Comparison of ENCODE assay signal across 8 mouse cellular contexts in genomic region chr11:69072234-69072633, GRCm38 (mm10). TPM values are rescaled to one million over a fixed set of nuclear protein-coding genes. Genes with fewer than 3 reads are reported as not detected.
DNase-seq lines count a peak whose midpoint lies in the region; ATAC-seq and TF ChIP-seq lines count a peak whose summit lies in the region.

No protein-coding gene starts in this region.

- H3K27ac ChIP-seq in heart, embryonic 12.5 days (ENCODE audit: poor library complexity, severe bottlenecking): peak overlapping the region; percentile 66; the same call in 1 of the 2 replicates
- H3K27ac ChIP-seq in ES-E14 (ENCODE audit: insufficient read depth, low read depth, low read length, poor library complexity, severe bottlenecking): no peak overlapping the region
- H3K27ac ChIP-seq in hindbrain, embryonic 10.5 days: peak overlapping the region; percentile 96
- peak overlapping the region; percentile 79 for H3K27ac ChIP-seq in liver, postnatal 0 days (ENCODE audit: low read depth)

- no peak for TF ChIP-seq EP300 in liver, postnatal 0 days (IDR thresholded peaks at IDR 0.05; ENCODE audit: low read depth)

- no peak for DNase-seq in heart, adult 9 months (ENCODE audit: low spot score in 2 of 2)
- no peak for DNase-seq in ES-E14 (ENCODE audit: low read depth, low spot score)
- no peak for DNase-seq in hindbrain, embryonic 10.5 days (ENCODE audit: low spot score)
- no peak for DNase-seq in liver, postnatal 0 days
- DNase-seq in T-cell, adult 2 months (ENCODE audit: low spot score): no peak
- no peak for DNase-seq in layer of hippocampus, postnatal 25 days (ENCODE audit: extremely low spot score in 1 of 2, low spot score in 1 of 2)
- no peak for DNase-seq in layer of hippocampus, adult 9-10 months (ENCODE audit: low spot score)

- H3K4me3 ChIP-seq in heart, embryonic 12.5 days: peak overlapping the region; percentile 40
- H3K4me3 ChIP-seq in ES-E14 (ENCODE audit: insufficient read depth in 1 of 2, low read depth in 1 of 2, low read length in 2 of 2, poor library complexity in 1 of 2, severe bottlenecking in 1 of 2): no peak overlapping the region
- H3K4me3 ChIP-seq in hindbrain, embryonic 10.5 days: peak overlapping the region; percentile 79
- H3K4me3 ChIP-seq in liver, postnatal 0 days (ENCODE audit: low read depth, low read length): no peak overlapping the region

- no peaks in the 10 kb centered on the region for H3K9me3 ChIP-seq in heart, embryonic 12.5 days (replicated peaks)
- H3K9me3 ChIP-seq in ES-E14 (ENCODE audit: control insufficient read depth, insufficient read depth, low read depth, low read length): no peaks in the 10 kb centered on the region
- no peaks in the 10 kb centered on the region for H3K9me3 ChIP-seq in hindbrain, embryonic 10.5 days
- H3K9me3 ChIP-seq in liver, postnatal 0 days (ENCODE audit: low read length): no peaks in the 10 kb centered on the region

- peaks cover 24% of the 10 kb centered on the region for H3K4me1 ChIP-seq in heart, embryonic 12.5 days (replicated peaks)
- H3K4me1 ChIP-seq in ES-E14 (ENCODE audit: control insufficient read depth in 2 of 2, insufficient read depth in 2 of 2, low read length in 2 of 2, poor library complexity in 1 of 2): peaks cover 2 to 8% of the 10 kb centered on the region in 2 experiments; a peak in 2 of 4 replicates
- peaks cover 45% of the 10 kb centered on the region for H3K4me1 ChIP-seq in hindbrain, embryonic 10.5 days (replicated peaks)
- peaks cover 37% of the 10 kb centered on the region for H3K4me1 ChIP-seq in liver, postnatal 0 days (ENCODE audit: insufficient read depth)

- no peak for ATAC-seq in heart, embryonic 12.5 days (ENCODE audit: insufficient number of reproducible peaks, low FRiP score)
- ATAC-seq in liver, postnatal 0 days: no peak

- in situ Hi-C loops in ES-E14 (cut with MboI; ENCODE audit: low sequenced_read_pairs in 2 of 2, unreplicated experiment in 2 of 2): no loop called here

- H3K27me3 ChIP-seq in heart, embryonic 12.5 days (replicated peaks): no peaks in the 10 kb centered on the region
- no peaks in the 10 kb centered on the region for H3K27me3 ChIP-seq in hindbrain, embryonic 10.5 days (ENCODE audit: insufficient read depth, poor library complexity, severe bottlenecking)
- H3K27me3 ChIP-seq in liver, postnatal 0 days (ENCODE audit: insufficient read depth, low read length): no peaks in the 10 kb centered on the region

- WGBS in heart, embryonic 12.5 days: 80% methylated on average over 11 of the region's 11 CpGs
- WGBS in hindbrain, embryonic 10.5 days: 81% methylated on average over 11 of the region's 11 CpGs
- 82% methylated on average over 11 of the region's 11 CpGs for WGBS in liver, postnatal 0 days (ENCODE audit: insufficient replicate concordance)

- peak overlapping the region; percentile 70 for H3K9ac ChIP-seq in heart, embryonic 12.5 days
- 0 out of 2 replicates have a peak overlapping the region, but pooled peaks have one; percentile 53 for H3K9ac ChIP-seq in ES-E14 (ENCODE audit: insufficient read depth, low read depth, low read length, poor library complexity, severe bottlenecking)
- no peak overlapping the region; the same call in 1 of the 2 replicates for H3K9ac ChIP-seq in liver, postnatal 0 days (replicated peaks)

- no peaks in the 10 kb centered on the region for H3K36me3 ChIP-seq in heart, embryonic 12.5 days
- no peaks in the 10 kb centered on the region for H3K36me3 ChIP-seq in ES-E14 (ENCODE audit: control insufficient read depth, insufficient read depth, low read length, poor library complexity, severe bottlenecking)
- no peaks in the 10 kb centered on the region for H3K36me3 ChIP-seq in hindbrain, embryonic 10.5 days
- H3K36me3 ChIP-seq in liver, postnatal 0 days (replicated peaks; ENCODE audit: insufficient read depth, low read length): no peaks in the 10 kb centered on the region

- TF ChIP-seq CTCF in liver, postnatal 0 days (IDR thresholded peaks at IDR 0.05; ENCODE audit: low read depth): no peak

- H3K4me2 ChIP-seq in heart, embryonic 12.5 days: peak overlapping the region; percentile 70
- H3K4me2 ChIP-seq in liver, postnatal 0 days (ENCODE audit: low read depth, low read length): peak overlapping the region; percentile 72

TF ChIP-seq in ES-E14, 5 proteins besides CTCF, POLR2A, EP300 and RAD21:
- TF ChIP-seq ZNF384 (IDR thresholded peaks at IDR 0.05; ENCODE audit: low read depth, low read length) (no peak), MAFK (IDR thresholded peaks at IDR 0.05; ENCODE audit: insufficient read depth, low read depth, low read length) (no peak), CHD2 (IDR thresholded peaks at IDR 0.05; ENCODE audit: low read depth, low read length) (no peak), ZC3H11A (IDR thresholded peaks at IDR 0.05; ENCODE audit: borderline replicate concordance, low read depth, low read length) (no peak), HCFC1 (IDR thresholded peaks at IDR 0.05; ENCODE audit: borderline replicate concordance, insufficient read depth, low read length) (no peak)

RNA-seq across cellular contexts. Expression of gene Tmem107, which starts 1.6 kb away (rescaled TPM):
- 30.6 and 31.5 TPM in 2 replicates for polyA plus RNA-seq in heart, embryonic 12.5 days (2016; fragmentation: Nextera tagmentation; extraction: Ambion mirVana)
- 38.6 and 38.8 TPM in 2 replicates for total RNA-seq in ES-E14 (2012; rRNA removed)
- 56.6 and 57.6 TPM in 2 replicates for polyA plus RNA-seq in hindbrain, embryonic 10.5 days (2016; fragmentation: Nextera tagmentation; extraction: Ambion mirVana)
- 12.5 and 13.0 TPM in 2 replicates for polyA plus RNA-seq in liver, postnatal 0 days (2015; fragmentation: Nextera tagmentation; extraction: Ambion mirVana)
- 10 to 100 TPM; 21.1 to 21.6 TPM for total RNA-seq in layer of hippocampus, postnatal 25 days (2021)

RNA-seq across cellular contexts. Expression of gene Borcs6, which starts 12.7 kb away (rescaled TPM):
- polyA plus RNA-seq in heart, embryonic 12.5 days (2016; fragmentation: Nextera tagmentation; extraction: Ambion mirVana): 10.7 and 13.6 TPM in 2 replicates
- total RNA-seq in ES-E14 (2012; rRNA removed): 4.5 and 6.2 TPM in 2 replicates
- polyA plus RNA-seq in hindbrain, embryonic 10.5 days (2016; fragmentation: Nextera tagmentation; extraction: Ambion mirVana): 8.5 and 12.6 TPM in 2 replicates
- polyA plus RNA-seq in liver, postnatal 0 days (2015; fragmentation: Nextera tagmentation; extraction: Ambion mirVana): 5.4 and 6.6 TPM in 2 replicates
- 10 to 100 TPM; 27.4 to 31.4 TPM for total RNA-seq in layer of hippocampus, postnatal 25 days (2021)

RNA-seq across cellular contexts. Expression of gene Vamp2, which starts 16.1 kb away (rescaled TPM):
- polyA plus RNA-seq in heart, embryonic 12.5 days (2016; fragmentation: Nextera tagmentation; extraction: Ambion mirVana): 97.2 and 100 TPM in 2 replicates
- 7.1 and 9.0 TPM in 2 replicates for total RNA-seq in ES-E14 (2012; rRNA removed)
- 67.1 and 108 TPM in 2 replicates for polyA plus RNA-seq in hindbrain, embryonic 10.5 days (2016; fragmentation: Nextera tagmentation; extraction: Ambion mirVana)
- polyA plus RNA-seq in liver, postnatal 0 days (2015; fragmentation: Nextera tagmentation; extraction: Ambion mirVana): 13.6 and 14.2 TPM in 2 replicates
- total RNA-seq in layer of hippocampus, postnatal 25 days (2021): 1,000 to 10,000 TPM in 1 of 2 experiments, 100 to 1,000 TPM in 1; 978 to 1,010 TPM

RNA-seq across cellular contexts. Expression of gene Per1, which starts 22.8 kb away (rescaled TPM):
- polyA plus RNA-seq in heart, embryonic 12.5 days (2016; fragmentation: Nextera tagmentation; extraction: Ambion mirVana): 9.4 and 9.8 TPM in 2 replicates
- 6.0 and 8.6 TPM in 2 replicates for total RNA-seq in ES-E14 (2012; rRNA removed)
- polyA plus RNA-seq in hindbrain, embryonic 10.5 days (2016; fragmentation: Nextera tagmentation; extraction: Ambion mirVana): 7.8 and 9.8 TPM in 2 replicates
- polyA plus RNA-seq in liver, postnatal 0 days (2015; fragmentation: Nextera tagmentation; extraction: Ambion mirVana): 3.0 and 8.2 TPM in 2 replicates
- total RNA-seq in layer of hippocampus, postnatal 25 days (2021): 10 to 100 TPM; 70.1 to 89.0 TPM

RNA-seq across cellular contexts. Expression of gene Aurkb, which starts 26.8 kb away (rescaled TPM):
- polyA plus RNA-seq in heart, embryonic 12.5 days (2016; fragmentation: Nextera tagmentation; extraction: Ambion mirVana): 79.4 and 85.9 TPM in 2 replicates
- 71.7 and 81.1 TPM in 2 replicates for total RNA-seq in ES-E14 (2012; rRNA removed)
- polyA plus RNA-seq in hindbrain, embryonic 10.5 days (2016; fragmentation: Nextera tagmentation; extraction: Ambion mirVana): 184 and 228 TPM in 2 replicates
- 41.3 and 45.9 TPM in 2 replicates for polyA plus RNA-seq in liver, postnatal 0 days (2015; fragmentation: Nextera tagmentation; extraction: Ambion mirVana)
- 1 to 10 TPM in 1 of 2 experiments, under 1 TPM in 1; 0.85 to 1.0 TPM for total RNA-seq in layer of hippocampus, postnatal 25 days (2021)

Comparison
In these comparisons a context has a peak if more than half of its experiments do, and no peak if none do; other contexts are left out.
1. H3K4me3 ChIP-seq: peak in heart, embryonic 12.5 days (single experiment) and hindbrain, embryonic 10.5 days (single experiment); none in ES-E14 (0 of 2) and liver, postnatal 0 days (single experiment).